Mouse (Mus musculus) cerebellum, adult (tissue): ENCODE measurements around the gene Slc25a44.
"Not testable (repeated sequence)": the region's sequence is repeated elsewhere in the genome, so short reads cannot be mapped to it uniquely, and the experiment has no call there.

Experiments used
- ATAC-seq: cut with Nextera tagmentation; 2 replicates; pipeline ENCODE4 v1.9.2; 2017; ENCODE audit warnings: mild to moderate bottlenecking, moderate library complexity, mixed read lengths; ENCODE audit not compliant: insufficient number of reproducible peaks, low FRiP score, low TSS enrichment

The Slc25a44 gene

DNA sequence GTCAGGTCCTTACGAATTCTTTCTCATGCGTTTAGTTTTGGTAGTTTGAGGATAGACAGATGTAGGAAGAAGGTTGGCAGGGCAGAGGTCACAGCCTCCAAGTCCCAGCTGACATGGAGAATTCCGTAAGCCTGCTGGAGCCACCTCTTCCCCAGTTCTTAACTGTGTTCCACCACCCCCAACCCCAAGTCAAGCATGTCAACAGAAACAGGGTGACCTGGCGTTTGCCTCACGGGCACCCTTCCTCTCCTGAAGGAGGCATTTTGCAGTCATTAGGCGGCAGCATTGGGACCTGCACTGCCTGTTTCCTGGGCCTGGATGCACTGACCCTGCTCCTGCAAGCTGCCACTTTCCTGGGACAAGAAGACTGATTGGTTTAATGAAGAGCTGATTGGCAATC lies 6.9 kb downstream of the Slc25a44 start:
- ATAC-seq, result no peak

DNA sequence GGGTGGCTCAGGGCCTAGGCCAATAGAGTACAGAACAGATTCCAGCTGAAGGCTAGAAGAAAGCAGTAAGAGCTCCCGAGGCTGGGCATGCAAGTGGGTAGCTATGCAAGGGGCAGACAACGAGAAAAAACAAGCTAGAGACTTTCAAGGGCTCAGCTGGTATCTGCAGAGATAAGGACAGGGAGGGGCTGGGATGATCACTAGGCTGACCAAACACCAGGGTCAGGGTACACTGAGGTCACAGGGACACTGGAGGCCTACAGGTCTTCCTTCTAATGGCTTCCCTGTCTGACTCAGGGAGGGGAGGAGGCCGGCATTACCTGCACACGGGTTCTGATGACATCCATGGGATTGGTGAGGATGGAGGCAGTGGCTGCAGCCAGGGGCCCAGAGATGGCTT lies 9.3 kb downstream of the Slc25a44 start:
- ATAC-seq, result no peak

DNA sequence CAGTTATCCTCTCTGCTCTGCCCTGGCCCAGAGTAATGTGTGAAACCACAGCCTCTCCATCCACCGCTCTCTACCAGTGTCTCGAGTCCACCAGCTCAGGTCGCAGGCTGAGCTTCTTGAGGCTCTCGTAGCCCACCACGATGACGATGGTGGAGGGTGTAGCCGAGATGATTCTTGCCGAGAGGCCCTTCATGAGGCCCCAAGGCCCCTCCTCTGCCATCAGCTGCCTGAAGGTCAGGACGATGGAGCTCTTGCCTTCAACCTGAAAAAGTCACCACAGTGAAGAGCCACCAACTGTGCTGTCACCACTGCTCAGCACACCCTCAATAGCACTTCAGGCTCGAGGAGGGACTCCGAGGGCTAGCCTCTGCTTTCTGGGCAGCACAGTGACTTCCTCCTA lies 12.3 kb downstream of the Slc25a44 start:
- no peak for ATAC-seq

DNA sequence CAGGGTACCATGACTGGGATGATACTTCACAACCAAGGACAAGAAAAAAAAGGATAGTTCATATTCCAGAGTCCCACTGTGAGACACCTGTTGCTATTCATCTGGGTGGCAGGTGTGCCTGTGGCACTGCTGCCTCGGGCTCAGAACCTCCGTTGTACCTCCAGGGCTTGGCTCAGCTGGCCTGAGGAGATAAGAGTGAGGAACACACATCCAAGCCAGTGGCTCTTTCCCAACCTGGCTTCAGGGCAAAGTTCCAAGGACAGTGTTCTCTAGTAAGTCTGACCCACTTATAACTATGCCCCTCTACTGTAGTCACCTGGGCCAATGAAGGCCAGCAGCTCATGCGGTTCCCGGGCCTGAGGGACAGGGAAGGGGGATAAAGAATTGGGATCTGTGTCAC lies 13.3 kb downstream of the Slc25a44 start:
- ATAC-seq, result no peak

DNA sequence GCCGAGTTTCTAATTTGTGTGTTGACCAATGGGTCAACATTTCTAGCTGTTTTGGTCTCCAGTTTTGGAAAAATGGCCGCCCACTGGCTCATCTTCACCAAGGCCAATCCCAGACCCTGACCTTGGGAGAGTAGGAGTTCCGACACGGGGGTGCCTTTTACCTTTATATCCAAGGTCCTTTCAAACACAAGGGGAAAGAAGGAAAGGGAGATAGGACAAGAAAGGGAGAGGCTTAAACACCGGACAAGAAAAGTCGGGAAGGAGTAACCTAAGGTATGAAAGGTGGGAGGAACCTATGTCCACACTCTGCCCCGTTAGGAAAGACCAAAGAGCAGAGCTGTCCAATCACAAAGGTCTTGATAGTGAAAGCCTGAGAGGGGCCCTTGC lies 14.3 kb downstream of the Slc25a44 start:
- no peak for ATAC-seq

DNA sequence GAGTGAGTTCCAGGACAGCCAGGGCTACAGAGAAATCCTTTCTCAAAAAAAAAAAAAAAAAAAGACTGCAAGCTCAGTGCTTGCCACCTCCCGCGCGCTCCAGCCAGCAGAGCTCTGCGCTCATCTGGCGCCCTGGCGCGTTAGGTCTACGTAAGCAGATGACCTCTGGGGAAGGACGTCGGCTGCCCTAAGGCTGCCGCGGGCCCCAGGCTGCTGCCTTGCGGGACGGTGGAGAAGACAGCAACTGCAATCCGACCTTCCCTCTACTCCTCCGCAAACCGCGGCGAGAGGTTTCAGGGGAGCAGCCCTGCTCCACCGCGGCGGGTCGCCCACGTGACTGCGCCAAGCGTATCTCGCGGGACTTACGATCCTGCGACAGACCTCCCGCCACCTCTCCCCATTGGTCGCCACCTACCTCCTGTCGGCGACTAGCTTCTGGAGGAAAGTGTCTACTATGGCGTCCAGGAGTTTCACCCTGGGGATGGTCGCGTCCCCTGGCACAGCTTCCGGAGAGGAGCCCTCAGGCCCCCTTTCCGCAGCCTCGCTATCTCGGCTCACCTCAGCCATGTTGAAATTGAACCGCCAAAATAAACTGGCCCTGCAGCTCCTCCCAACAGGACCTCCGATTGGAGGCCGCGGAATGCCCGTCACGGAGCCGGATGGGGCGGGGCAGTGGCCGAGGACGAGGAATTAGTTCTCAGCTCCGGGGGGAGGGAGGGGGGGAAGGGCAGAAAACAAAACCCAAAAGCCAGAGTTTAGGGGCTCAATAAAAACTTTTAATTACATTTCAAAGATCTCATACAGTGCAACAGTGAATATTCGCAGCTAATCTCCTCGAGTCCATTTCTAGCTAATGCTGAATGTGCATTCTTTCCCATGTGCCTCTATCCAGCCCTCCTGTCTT lies 14.9 kb downstream of the Slc25a44 start, which contains the start of gene Pmf1:
Gene Pmf1, minus strand, starts transcription at position 591 of the 904 bp plus-strand sequence.
- peak; percentile 79 for ATAC-seq

DNA sequence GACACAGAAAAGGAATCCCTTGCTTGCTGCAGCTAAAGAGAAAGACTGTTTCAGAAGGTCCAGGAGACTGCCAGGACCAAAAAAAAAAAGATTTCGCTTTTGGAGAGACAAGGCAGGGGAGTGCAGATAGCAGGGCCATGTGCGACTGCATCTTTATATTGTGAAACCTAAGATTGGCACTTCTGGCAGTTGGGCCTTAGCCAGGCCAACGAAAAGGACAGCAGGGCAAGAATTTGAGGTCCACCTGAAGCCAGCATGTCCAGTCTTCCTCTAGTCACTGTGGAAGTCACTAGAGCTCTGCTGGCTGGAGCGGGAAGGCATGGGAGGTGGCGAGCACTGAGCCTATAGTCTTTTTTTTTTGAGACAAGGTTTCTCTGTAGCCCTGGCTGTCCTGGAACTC lies 16.0 kb downstream of the Slc25a44 start:
- no peak for ATAC-seq

DNA sequence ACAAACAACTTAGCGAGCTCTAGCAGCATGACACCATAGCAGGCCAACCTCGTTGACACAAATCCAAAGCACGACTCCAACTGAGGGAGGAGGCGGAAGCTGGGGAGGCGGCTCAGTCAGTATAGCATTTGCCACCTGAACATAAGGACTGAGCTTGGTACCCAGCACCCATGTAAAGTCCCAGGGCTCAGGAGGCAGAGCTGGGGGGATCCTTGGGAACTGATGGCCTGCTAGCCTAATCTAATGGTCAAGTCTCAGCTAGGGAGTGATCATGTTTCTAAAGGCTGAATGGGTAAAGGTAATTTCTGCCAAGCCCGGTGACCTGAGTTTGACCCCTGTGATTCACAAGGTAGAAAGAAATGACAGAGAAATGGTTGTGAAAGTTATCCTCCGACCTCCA lies 17.4 kb downstream of the Slc25a44 start:
- ATAC-seq, result no peak

DNA sequence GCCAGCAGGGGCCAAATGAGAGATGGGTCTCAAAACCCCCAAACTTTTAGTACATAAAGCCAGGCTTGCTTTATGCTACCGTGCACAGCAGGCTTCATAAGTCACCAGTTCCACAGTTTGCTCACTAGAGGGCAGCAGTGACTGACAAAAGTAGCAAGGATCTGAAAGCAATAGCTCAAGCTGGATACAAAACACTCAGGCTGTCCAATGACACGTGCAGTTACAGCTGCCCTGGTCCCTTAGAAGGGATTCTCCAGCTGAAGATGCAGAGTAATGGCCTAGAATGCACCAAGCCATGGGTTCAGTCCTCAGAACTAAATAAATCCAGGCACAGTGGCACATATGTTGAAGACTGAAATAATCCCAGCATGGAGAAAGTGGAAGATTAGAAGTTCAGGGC lies 17.8 kb downstream of the Slc25a44 start:
- ATAC-seq, result no peak

DNA sequence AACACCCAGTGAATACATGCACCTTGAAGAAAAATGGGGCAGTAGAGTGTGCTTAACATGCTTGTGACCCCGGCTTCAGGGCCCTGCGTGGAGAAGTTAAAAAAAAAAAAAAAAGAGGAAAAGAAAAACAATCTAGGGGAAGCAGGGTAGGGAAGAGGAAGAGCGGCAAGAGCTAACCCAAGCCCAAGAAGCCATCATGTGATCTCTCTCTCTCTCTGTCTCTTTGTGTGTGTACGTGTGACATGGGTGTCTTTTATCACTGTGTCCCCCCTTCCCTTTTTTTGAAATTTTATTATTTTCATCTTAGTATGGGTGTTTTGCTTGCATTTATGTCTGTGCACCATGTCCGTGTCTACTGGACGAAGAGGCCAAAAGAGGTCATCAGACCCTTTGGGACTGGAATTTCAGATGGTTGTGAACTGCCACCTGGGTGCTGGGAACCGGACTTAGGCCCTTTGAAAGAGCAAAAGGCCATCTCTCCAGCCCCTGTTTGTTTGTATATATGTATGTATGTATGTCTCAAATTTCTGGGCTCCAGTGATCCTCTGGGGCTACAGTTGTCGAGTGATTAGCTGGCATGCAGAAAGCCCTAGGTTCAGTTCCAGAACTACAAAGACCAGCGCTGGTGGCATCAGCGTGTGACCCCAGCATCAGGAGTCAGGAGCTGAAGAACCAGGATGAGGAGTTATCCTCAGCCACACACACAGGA lies 21.3 kb downstream of the Slc25a44 start:
- no peak for ATAC-seq

DNA sequence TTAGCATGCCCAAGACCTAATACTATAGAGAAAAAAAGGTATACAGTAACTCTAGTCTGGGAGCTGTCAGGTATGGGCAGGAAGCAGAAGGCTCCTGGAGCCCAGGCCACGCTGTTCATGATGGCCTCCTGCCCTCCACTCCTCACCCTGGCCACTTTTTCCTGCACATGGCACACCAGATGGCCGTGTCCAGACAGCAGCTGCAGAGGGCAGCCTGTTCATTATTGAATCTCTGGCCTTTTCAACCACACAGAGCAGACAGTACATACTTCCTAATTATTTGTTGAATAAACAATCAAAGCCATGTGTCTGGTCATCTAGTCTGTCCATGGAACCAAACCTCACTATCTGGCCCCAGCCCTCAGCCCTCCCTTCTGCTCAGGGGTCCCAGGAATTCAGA lies 26.3 kb downstream of the Slc25a44 start:
- peak; percentile 84 for ATAC-seq

DNA sequence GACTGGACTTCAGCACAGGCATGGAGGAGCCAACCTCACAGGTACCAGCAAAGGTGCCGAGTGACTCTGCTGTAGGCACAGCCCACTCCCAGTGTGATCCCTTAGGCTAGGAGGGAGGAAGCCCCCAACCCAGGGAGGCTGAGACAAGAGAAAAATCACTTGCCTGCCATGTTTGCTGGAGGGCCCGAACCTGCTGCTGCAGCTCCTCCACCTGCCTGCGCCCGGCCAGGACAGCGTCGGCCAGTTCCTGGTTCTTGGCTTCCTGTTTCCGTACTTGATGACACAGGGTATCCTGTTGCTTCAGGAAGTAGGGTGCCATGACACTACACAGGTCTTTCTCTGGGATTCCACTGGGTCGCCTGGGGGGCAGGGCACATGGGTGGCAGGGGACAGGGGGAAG lies 29.2 kb downstream of the Slc25a44 start:
- ATAC-seq, result no peak

DNA sequence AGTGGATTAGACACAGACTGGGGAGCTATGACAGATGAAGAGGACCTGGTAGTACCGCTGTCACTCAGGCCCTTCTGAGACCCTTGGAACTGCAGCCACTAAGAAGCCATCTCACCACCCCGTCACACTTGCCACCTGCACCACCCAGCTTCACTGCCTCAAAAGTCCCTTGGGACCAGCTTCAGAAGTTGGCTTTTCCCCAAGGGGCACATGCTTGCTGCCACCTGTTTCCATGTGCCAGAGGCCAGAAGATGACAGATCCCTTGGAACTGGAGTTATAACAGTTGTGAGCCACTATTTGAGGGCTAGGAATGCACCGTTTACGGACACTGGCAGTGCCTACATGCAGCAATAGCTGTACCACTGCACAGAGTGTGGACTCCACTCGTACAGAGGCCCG lies 29.7 kb downstream of the Slc25a44 start:
- ATAC-seq, result no peak

DNA sequence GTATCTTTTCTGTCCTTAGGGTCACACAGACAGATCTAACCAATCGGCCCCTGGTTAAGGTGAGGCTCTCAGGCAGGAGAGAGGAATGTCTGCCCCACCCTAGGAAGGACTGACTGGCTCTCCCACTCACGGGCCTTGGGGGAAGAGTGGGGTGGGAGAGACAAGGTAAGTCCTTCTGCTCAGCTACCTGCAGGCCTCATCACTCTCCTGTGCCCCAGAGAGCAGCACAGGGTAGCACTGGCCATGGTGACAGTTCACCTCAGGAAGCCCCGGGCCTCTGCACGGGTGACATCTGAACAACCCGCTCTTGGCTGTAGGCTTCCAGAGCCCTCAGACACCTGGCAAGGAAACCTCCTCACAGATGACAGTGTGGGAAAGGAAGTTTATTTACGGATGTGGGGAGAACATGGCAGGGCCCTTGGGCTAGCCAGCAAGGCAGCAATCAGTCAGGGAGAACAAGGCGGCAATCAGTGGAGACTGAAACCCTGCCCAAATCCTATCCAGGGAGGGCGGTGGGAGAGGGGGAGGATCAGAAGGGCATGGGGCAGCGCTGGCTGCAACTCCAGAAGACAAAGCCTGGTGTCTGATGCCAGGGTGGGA lies 31.1 kb downstream of the Slc25a44 start:
- ATAC-seq, result no peak

DNA sequence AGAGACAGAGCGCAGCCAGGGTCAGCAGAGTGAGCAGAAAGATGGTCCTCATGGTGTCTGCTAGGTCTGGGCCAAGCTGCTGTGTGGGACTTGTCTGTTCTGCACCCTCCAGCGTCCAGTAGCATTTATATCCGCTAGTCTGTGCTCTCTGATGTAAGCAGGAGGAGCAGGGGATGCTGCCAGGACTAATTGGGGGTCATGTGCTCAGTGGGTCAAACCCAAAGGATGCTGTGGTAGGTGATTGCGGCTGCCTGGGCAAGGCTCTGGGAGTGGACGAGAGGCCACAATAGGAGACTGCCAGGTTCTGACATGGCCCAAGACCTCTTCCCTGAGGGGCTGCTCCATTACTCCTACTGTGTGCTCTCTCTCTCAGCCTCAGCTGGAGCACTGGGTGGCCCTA lies 40.6 kb downstream of the Slc25a44 start, which contains the start of gene Bglap:
Gene Bglap, minus strand, starts transcription at position 101 of the 400 bp plus-strand sequence.
- ATAC-seq, result no peak

DNA sequence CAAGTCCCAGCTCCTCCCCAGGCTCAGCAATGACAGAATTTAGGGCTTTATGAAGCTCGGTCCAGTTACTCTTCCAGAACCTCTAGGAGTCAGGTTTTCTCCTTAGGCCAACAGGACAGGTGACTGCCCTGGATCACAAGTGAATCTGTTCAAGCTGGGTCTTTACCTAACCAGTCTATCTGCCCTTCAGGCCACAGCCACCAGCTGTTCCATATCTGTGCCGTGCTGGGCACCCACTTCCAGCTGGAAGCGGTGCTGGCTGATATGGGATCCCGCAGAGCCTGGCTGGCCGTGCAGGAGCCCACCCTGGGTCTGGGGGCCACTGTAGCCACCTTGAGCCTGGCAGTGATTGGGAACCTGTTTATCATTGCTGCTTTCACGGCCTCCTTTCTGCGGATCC lies 42.6 kb downstream of the Slc25a44 start:
- ATAC-seq, result not testable (repeated sequence)

DNA sequence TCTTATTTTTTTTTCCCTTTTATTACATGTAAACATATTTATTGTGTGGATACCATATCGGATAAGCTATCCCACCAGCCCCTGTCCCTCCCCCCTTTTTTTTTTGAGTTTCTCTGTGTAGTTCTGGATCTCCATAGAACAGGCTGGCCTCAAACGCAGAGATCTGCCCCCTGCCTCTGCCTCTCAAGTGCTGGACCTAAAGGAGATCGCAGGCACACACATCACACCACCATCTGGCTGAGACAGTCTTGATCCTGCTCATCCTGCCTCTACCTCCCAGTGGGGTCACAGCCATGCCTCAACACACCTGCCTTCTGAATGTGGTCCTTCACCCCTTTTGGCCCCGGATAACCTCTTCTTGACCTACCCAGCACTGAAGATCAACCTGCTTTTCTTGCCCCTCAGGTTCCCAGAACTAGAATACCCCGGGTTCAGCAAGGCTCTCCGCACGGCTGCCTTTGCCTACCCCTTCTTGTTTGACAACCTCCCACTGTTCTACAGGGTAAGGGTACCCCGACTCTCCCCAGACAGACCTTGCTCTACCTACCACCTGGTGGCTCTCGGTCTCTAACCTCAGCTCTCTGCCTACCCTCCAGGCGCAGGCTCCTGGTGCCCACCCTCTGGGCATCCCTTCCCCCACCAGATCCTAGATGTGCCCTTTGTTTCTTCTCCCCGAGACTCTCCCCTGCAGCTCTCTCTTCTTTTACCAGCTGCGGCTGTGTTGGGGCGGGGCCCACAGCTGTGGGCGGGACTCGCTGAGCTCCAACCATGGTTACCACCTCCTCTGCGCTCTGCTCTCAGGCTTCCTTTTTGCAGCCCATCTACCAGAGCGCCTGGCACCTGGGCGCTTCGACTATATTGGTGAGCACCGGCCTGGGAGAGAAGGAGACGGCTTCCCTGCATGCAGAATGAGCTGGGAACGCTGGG lies 43.3 kb downstream of the Slc25a44 start:
- not testable (repeated sequence) for ATAC-seq

DNA sequence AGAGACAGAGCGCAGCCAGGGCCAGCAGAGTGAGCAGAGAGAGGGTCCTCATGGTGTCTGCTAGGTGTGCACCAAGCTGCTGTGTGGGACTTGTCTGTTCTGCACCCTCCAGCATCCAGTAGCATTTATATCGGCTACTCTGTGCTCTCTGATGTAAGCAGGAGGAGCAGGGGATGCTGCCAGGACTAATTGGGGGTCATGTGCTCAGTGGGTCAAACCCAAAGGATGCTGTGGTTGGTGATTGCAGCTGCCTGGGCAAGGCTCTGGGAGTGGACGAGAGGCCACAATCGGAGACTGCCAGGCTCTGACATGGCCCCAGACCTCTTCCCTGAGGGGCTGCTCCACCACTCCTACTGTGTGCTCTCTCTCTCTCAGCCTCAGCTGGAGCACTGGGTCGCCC lies 46.3 kb downstream of the Slc25a44 start, which contains the start of gene Bglap2:
Gene Bglap2, minus strand, starts transcription at position 101 of the 400 bp plus-strand sequence.
- ATAC-seq, result not testable (repeated sequence)

DNA sequence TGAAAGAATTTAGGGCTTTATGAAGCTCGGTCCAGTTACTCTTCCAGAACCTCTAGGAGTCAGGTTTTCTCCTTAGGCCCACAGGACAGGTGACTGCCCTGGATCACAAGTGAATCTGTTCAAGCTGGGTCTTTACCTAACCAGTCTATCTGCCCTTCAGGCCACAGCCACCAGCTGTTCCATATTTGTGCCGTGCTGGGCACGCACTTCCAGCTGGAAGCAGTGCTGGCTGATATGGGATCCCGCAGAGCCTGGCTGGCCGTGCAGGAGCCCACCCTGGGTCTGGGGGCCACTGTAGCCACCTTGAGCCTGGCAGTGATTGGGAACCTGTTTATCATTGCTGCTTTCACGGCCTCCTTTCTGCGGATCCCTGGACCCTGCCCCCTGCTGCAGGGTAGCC lies 48.3 kb downstream of the Slc25a44 start:
- not testable (repeated sequence) for ATAC-seq
